Mouse (Mus musculus) heart, embryonic 10.5 days (tissue): ENCODE data around the gene Rangrf. TPM values are rescaled to one million over a fixed set of nuclear protein-coding genes. Genes with fewer than 3 reads are reported as not detected.
A peak's percentile ranks its signal among the peaks of the same experiment; 100 is the strongest.
"Not testable (repeated sequence)": the region's sequence is repeated elsewhere in the genome, so short reads cannot be mapped to it uniquely, and the experiment has no call there.

Experiments
- DNase-seq: peaks from one replicate; pipeline ENCODE4 v3.0.0-alpha.2; 2017; ENCODE audit warnings: low spot score
- H3K27ac ChIP-seq: fragments of 300-500 bp; sonication (generic); 2 replicates; pipeline ENCODE4 v1.5.1; 2016; ENCODE audit warnings: mild to moderate bottlenecking
- H3K27me3 ChIP-seq: fragments of 300-500 bp; sonication (generic); 2 replicates; pipeline ENCODE4 v1.6.1; 2016; ENCODE audit warnings: mild to moderate bottlenecking; ENCODE audit not compliant: poor library complexity, insufficient read depth, severe bottlenecking
- H3K36me3 ChIP-seq: fragments of 300-500 bp; sonication (generic); 2 replicates; pipeline ENCODE4 v1.6.1; 2016; ENCODE audit warnings: mild to moderate bottlenecking, moderate library complexity
- H3K4me1 ChIP-seq: fragments of 300-500 bp; sonication (generic); 2 replicates; pipeline ENCODE4 v1.6.1; 2016; ENCODE audit warnings: mild to moderate bottlenecking
- H3K4me3 ChIP-seq: fragments of 300-500 bp; sonication (generic); 2 replicates; pipeline ENCODE4 v1.5.1; 2016; ENCODE audit warnings: mild to moderate bottlenecking, moderate library complexity
- H3K9me3 ChIP-seq: fragments of 300-500 bp; sonication (generic); 2 replicates; pipeline ENCODE4 v1.6.1; 2016; ENCODE audit warnings: mild to moderate bottlenecking, moderate library complexity
- WGBS: fragments of 180-500 bp; shearing (Covaris S2); methylation state at CpG from one replicate; pipeline ENCODE4 v1.1.7; 2016; 5-methylcytosine and 5-hydroxymethylcytosine counted together
- polyA plus RNA-seq: library from polyadenylated mRNA; unstranded; fragments of >200 nt; fragmentation: Nextera tagmentation; extraction: Ambion mirVana; gene quantifications from 2 replicates; pipeline ENCODE4 v1.2.1, GENCODE M21; 2016

Rangrf gene
- polyA plus RNA-seq, 1 experiment from 2014 or later: 79.6 TPM

DNA sequence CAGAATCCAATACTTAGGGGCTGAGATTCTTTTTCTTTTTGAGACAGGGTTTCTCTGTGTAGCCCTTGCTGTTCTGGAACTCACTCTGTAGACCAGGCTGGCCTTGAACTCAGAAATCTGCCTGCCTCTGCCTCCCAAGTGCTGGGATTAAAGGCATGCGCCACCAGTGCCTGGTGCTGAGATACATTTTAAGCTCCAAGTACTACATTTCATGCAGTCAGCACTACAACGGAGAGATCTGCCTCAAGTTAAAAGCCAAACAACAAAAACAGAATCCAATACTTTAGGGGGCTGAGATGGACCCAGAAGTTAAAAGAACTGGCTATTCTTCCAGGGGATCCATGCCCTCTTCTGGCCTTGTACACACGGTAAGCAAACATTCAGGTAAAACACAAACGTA, 27.8 kb upstream of the Rangrf start:
- H3K36me3 ChIP-seq: peaks cover 60% of the 10 kb centered on the region
- not testable (repeated sequence) for H3K27me3 ChIP-seq, H3K4me3 ChIP-seq, H3K9me3 ChIP-seq, DNase-seq, H3K27ac ChIP-seq, H3K4me1 ChIP-seq
- WGBS: 92% methylated on average over 4 of the region's 4 CpGs

DNA sequence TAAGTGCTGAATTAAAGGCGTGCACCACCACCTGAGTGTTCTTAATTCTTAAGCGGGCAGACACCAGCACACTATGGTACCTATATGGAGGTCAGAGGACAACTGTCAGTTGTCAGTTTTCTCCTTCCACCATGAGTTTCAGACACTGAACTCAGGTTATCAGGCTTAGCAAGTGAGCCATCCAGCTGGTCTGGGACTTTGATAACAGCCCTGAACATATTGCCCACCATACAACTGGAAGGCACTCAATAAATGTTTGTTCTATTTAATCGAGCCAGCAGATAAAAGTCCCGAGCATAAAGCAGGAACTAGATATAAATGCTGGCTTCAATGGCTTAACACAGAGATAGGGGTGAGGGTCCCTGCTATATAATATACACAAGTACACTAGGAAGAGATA, 22.1 kb upstream of the Rangrf start:
- Histone ChIP-seq H3K4me1 (no peaks in the 10 kb centered on the region), H3K27ac (no peak overlapping the region), H3K4me3 (no peak overlapping the region), H3K27me3 (no peaks in the 10 kb centered on the region), H3K9me3 (no peaks in the 10 kb centered on the region), H3K36me3 (peaks cover 100% of the 10 kb centered on the region)
- 88% methylated on average over 4 of the region's 4 CpGs for WGBS
- no peak for DNase-seq

DNA sequence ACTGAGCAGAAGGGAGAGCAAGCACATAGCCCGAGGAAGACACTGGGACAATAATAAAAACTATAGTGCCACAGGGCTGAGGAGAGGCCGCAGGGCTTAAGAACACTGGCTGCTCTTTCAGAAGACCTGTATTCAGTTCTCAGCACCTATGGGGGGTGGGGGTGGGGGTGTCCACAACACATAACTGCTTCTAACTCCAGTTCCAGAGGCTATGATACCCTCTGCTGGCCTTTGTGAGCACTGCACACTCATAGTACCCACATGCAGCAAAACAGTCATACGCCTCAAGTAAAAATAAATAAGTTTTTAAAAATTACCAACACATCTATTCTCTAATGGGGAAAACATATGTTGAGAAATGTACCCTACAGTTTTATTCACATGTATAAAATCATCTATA, 19.4 kb upstream of the Rangrf start:
- WGBS: 93% methylated on average over 3 of the region's 3 CpGs

DNA sequence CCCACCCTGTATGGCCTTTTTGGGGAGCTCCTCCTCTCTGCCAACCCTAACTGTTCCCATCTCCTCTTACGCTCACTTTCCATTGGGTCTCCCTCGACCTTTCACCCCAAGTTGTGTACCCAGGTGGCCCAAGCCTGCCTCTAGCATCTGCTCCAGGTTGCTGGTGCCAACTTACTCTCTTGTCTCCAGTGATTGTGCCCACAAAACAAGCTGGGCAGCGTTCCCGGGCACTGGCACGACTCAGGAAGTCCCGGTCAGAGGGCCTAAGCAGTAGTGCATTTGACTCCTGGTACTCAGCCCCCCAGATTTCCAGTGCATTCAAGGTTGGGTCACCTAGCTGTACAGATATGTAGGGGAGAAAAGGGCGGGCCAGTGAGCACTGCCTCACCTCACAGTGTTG, 18.1 kb upstream of the Rangrf start:
- Histone ChIP-seq H3K4me3 (no peak overlapping the region), H3K36me3 (peaks cover 98% of the 10 kb centered on the region), H3K9me3 (no peaks in the 10 kb centered on the region), H3K4me1 (0 out of 2 replicates have a peak, but pooled peaks cover 2% of the 10 kb centered on the region), H3K27ac (no peak overlapping the region), H3K27me3 (no peaks in the 10 kb centered on the region)
- 92% methylated on average over 7 of the region's 7 CpGs for WGBS
- DNase-seq: no peak

More for the DNA sequence above, 19.4 kb upstream of the Rangrf start:
- H3K4me1 ChIP-seq: 0 out of 2 replicates have a peak, but pooled peaks cover 2% of the 10 kb centered on the region
- H3K4me3 ChIP-seq: no peak overlapping the region
- no peak overlapping the region for H3K27ac ChIP-seq
- H3K36me3 ChIP-seq: peaks cover 100% of the 10 kb centered on the region
- no peaks in the 10 kb centered on the region for H3K27me3 ChIP-seq
- H3K9me3 ChIP-seq: no peaks in the 10 kb centered on the region
- no peak for DNase-seq

DNA sequence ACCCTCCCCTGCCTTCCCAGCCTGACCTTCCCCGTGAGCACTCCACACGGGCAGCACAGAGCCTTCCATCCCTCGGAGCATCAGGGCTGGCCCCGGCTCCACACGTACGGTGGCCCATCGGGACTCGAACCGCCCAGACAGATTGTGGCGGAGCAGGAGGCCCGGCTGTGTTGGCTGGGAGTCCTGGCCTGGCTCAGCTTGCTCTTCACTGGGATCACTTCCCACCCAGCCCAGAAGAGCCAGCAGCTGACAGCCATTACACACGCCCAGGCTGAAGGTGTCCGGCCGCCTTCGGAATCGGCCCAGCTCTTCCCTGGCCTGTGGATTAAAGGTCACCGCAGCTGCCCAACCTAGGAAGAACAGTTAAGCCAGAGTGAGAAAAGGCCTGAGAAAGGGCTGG, 13.4 kb upstream of the Rangrf start:
- 93% methylated on average over 17 of the region's 17 CpGs for WGBS
- Histone ChIP-seq H3K9me3 (no peaks in the 10 kb centered on the region), H3K36me3 (peaks cover 69% of the 10 kb centered on the region)

DNA sequence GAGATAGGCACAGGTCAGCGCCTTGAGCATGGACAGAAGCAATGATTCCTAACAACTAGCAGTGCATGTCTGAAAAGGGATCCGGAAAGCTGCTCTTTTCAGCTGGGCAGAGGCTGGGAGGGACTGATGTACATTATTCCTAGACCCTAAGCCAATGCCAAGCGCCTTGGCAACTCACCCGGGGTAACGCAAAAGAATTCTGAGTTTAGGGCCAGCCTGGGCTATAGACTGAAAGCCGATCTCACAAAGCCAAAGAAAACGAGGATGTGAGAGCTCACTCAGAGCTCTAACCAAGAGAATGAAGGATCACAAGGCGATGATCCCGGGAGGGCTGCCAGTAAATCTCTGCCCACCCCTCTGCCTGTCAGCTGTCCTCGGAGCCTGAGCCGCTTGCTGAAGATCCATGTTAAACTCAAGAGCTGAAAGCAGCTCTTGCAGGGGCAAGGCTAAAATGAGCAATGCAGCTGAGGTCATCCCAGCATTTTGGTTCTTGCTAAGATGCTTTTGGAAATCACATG, 12.4 kb upstream of the Rangrf start:
- WGBS: 92% methylated on average over 11 of the region's 11 CpGs
- peaks cover 59% of the 10 kb centered on the region for H3K36me3 ChIP-seq
- no peaks in the 10 kb centered on the region for H3K27me3 ChIP-seq
- no peak overlapping the region for H3K4me3 ChIP-seq
- DNase-seq: no peak
- 0 out of 2 replicates have a peak, but pooled peaks cover 2% of the 10 kb centered on the region for H3K4me1 ChIP-seq
- no peaks in the 10 kb centered on the region for H3K9me3 ChIP-seq
- no peak overlapping the region for H3K27ac ChIP-seq

More for the DNA sequence above, 13.4 kb upstream of the Rangrf start:
- Histone ChIP-seq H3K27ac (no peak overlapping the region), H3K4me3 (no peak overlapping the region), H3K4me1 (0 out of 2 replicates have a peak, but pooled peaks cover 2% of the 10 kb centered on the region), H3K27me3 (no peaks in the 10 kb centered on the region)
- no peak for DNase-seq

DNA sequence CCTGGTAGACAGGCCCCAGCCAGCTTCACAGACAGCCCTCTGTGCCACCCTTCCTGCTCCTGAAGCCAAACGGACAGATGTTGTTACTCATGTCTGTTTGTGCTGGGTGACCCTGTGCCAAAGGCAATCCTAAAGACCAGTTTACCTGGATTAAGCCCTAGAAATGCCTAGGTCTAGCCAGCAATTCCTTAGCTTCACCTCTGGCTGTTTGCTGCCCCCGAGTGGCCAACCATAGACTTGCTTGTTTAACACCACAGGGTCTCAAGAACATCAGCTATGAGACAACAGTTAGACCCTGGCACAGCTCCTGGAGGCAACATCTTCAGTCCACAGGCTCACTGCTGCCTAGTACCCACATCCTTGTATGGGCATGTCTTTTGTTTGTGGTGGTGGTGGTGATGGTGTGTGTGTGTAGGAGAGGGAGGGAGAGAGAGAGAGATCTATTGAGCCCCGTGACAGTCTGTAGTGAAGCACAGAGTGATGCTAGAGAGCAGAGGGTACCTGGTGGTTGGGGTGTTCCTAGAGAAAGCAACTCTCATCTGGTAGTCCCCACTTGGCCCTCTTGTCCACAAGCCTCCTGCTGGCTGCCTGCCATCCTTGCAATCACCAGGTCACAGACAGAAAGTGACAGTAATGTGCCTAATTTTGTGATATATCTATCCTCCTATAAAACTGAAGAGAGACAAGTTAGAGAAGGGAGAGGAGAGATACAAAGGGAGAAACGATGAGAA, 7.8 kb upstream of the Rangrf start:
- no peaks in the 10 kb centered on the region for H3K27me3 ChIP-seq

DNA sequence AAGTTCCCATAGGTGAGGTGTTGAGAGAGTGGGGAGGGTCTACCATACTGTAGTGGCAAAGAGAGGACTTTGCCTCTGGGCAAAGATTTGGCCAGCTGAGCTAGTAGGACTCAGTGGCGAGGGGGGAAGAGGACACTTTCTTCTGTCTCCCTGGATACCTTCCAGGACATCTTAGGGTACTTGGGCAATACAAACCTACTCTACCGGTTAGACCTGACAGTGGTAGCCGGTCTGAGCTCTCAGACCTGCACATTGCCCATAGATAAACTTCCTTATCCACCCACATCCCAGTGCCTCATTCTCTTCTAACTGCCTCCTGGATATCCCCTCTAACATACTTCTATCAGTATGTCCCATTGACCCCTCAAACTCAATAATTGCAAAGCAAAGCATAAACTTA, 5.9 kb upstream of the Rangrf start:
- Histone ChIP-seq H3K9me3 (no peaks in the 10 kb centered on the region), H3K4me3 (no peak overlapping the region), H3K4me1 (no peaks in the 10 kb centered on the region), H3K36me3 (no peaks in the 10 kb centered on the region), H3K27ac (no peak overlapping the region), H3K27me3 (no peaks in the 10 kb centered on the region)
- no peak for DNase-seq
- 74% methylated on average over 3 of the region's 3 CpGs for WGBS

More for the DNA sequence above, 7.8 kb upstream of the Rangrf start:
- no peak overlapping the region for H3K27ac ChIP-seq
- no peaks in the 10 kb centered on the region for H3K4me1 ChIP-seq
- no peaks in the 10 kb centered on the region for H3K9me3 ChIP-seq
- WGBS: 30% methylated on average over 4 of the region's 4 CpGs
- no peak for DNase-seq
- no peak overlapping the region for H3K4me3 ChIP-seq
- H3K36me3 ChIP-seq: peaks cover 15% of the 10 kb centered on the region

DNA sequence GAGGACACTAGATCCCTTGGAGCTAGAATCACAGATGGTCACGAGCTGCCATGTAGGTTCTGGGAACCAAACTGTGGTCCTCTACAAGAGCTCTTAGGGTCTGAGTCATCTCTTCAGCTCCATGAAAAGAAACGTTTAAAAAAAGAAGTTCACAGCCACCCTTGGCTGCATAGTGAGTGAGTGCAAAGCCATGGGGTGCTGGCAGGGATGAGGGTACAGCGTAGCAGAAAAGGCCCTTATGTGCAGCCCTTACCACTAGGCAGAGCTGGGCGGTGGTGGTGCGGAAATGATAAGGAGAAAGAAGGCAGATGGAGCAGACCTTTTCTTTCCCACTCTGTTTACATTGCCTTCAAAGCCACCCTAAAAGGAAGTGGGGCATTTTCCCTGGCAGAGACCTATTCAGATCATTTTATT, 4.3 kb upstream of the Rangrf start:
- DNase-seq: no peak
- WGBS: 33% methylated on average over 5 of the region's 5 CpGs
- Histone ChIP-seq H3K4me3 (no peak overlapping the region), H3K27me3 (no peaks in the 10 kb centered on the region; the same call in 1 of the 2 replicates), H3K27ac (no peak overlapping the region), H3K4me1 (no peaks in the 10 kb centered on the region), H3K36me3 (no peaks in the 10 kb centered on the region), H3K9me3 (no peaks in the 10 kb centered on the region)

DNA sequence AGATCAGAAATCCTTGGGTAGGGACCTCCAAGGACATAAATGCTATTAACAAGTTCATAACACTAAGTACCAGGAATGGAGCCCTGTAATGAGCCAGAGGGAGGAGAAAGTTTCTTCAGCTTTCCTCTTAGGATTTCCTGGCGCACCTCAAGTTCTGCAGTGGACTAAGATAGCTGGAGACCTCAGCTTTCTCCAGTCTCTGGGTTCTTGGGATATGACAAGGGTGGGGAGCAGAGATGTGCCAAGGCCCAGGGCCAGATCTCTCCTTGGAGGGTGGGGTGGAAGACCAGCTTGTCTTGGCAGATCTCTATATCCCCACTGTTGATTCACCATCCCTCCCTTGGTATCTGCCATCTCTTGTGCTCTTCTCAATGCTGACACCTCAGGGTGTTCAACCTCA, 616 bp upstream of the Rangrf start:
- H3K36me3 ChIP-seq: no peaks in the 10 kb centered on the region
- H3K4me3 ChIP-seq: no peak overlapping the region
- no peaks in the 10 kb centered on the region; the same call in 1 of the 2 replicates for H3K27me3 ChIP-seq
- H3K9me3 ChIP-seq: no peaks in the 10 kb centered on the region
- H3K4me1 ChIP-seq: peaks cover 27% of the 10 kb centered on the region
- 72% methylated on average over 1 of the region's 1 CpGs for WGBS
- DNase-seq: no peak
- H3K27ac ChIP-seq: no peak overlapping the region

DNA sequence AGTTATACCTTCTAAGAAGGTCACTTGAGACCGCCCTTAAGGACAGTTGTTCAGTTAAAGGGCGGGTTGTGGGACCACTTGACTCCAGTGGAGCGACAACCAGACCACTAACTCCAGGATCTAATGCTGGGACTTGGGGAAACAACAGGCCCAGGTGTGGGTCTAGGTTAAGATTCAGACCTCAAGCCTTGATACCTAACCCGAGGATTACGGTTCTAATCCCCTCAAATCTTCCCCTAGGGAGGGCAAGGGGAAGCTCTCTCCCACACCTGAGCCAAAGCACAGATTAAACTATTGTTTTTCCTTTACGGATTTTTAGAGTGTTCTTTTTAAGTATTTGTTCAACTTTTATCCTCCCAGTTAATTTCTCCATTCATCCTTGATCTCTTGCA, 930 bp downstream of the Rangrf start:
- DNase-seq: no peak
- Histone ChIP-seq H3K27me3 (peaks cover 12% of the 10 kb centered on the region; the same call in 1 of the 2 replicates), H3K4me3 (peak overlapping the region; percentile 62), H3K36me3 (no peaks in the 10 kb centered on the region), H3K4me1 (peaks cover 29% of the 10 kb centered on the region), H3K9me3 (no peaks in the 10 kb centered on the region), H3K27ac (peak overlapping the region; percentile 19; the same call in 1 of the 2 replicates)
- WGBS: 30% methylated on average over 6 of the region's 6 CpGs

DNA sequence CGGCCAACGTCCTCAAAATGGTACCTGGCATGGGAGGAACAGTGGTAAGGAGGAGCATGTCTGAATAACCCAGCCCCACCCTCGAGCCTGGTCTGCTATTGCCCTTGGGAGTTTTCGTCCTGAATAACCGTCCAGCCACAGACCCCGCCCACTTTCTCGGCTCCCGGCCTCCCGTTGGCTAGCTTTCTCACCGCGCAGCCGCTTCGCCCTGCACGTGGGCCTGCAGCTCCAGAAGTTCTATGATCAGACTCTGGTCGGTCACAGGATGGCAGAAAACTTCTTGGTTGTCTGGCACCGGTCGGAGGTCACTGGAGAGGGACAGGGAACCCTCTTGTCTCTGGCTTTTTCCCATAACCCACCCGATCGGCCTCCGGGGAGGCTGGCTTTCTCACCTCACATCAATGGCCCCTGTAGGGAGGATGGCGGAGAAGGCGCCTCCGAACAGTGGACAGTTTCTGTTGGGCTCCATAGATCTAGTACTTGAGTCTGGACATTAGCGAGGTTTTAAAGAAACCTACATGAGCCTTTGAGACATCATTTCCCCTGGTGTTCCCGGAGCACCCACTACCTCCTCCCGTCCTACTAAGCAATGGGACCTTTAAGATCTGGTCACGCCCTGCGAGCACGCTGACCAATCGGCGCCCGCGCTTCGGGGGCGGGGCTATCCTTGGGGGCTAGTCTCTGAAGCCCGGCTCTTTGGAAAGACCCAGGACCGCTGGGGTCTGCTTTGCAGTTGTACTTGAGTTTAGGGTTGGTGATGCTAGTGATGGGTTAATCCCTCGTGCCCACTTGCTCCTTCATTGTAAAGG, 1.5 kb downstream of the Rangrf start:
- WGBS: under 1% methylated on average over 38 of the region's 38 CpGs
- H3K9me3 ChIP-seq, H3K36me3 ChIP-seq: not testable (repeated sequence)
- Histone ChIP-seq H3K27me3 (peaks cover 18% of the 10 kb centered on the region; the same call in 1 of the 2 replicates), H3K4me3 (peak overlapping the region; percentile 62), H3K4me1 (peaks cover 33% of the 10 kb centered on the region), H3K27ac (peak overlapping the region; percentile 73)
- DNase-seq: peak; percentile 94

DNA sequence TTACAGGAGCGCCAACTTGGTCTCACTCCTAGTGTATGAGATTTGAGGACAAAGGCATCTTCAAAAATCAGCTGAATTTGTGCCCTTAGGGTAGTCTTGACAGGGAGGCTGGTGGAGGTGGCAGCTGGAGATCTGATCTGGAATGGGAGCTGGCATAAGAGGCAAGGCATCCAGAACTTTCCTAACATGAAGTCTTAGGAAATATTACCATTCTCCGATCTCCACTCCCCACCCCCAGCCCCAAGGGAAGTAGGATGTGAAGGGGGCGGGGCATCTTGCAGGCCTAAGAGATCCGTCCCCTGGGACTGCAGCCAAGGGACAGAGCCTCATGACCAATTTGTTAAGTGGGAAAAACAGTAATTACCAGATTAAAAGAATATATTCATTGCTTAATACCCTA, 4.8 kb downstream of the Rangrf start:
- Histone ChIP-seq H3K36me3 (no peaks in the 10 kb centered on the region), H3K4me3 (no peak overlapping the region), H3K27me3 (peaks cover 19% of the 10 kb centered on the region; the same call in 1 of the 2 replicates), H3K9me3 (no peaks in the 10 kb centered on the region), H3K27ac (no peak overlapping the region), H3K4me1 (peaks cover 47% of the 10 kb centered on the region)
- DNase-seq: no peak
- 64% methylated on average over 4 of the region's 4 CpGs for WGBS
